Mouse (Mus musculus) right cerebral cortex, postnatal 36 days (tissue): ENCODE results near the gene Adnp.

Source experiments
- DNase-seq, 2 experiments: peaks; one replicate each; pipeline ENCODE4 v3.0.0; 2022; ENCODE audit warnings: low spot score in 2 of 2, mixed read lengths in 1 of 2

Gene Adnp

GRCm38 (mm10) chr2:168206725-168207644 is at the start of gene Adnp:
Adnp (minus strand) TSS chr2:168207112.
- DNase-seq = peak; percentile 91 to 92

GRCm38 (mm10) chr2:168256506-168256905 is 49.6 kb upstream of the Adnp start:
- no peak for DNase-seq

GRCm38 (mm10) chr2:168253822-168254221 is 46.9 kb upstream of the Adnp start:
- DNase-seq = peak; percentile 23 to 38

- DNase-seq = no peak
Measured at GRCm38 (mm10) chr2:168252639-168253292, 45.9 kb upstream of the Adnp start.

GRCm38 (mm10) chr2:168250270-168250669 is 43.4 kb upstream of the Adnp start:
- DNase-seq = peak; percentile 57 to 77

GRCm38 (mm10) chr2:168248856-168249245 is 41.9 kb upstream of the Adnp start:
- DNase-seq = no peak

GRCm38 (mm10) chr2:168248167-168248855 is 41.4 kb upstream of the Adnp start:
- no peak for DNase-seq

- DNase-seq = no peak
Measured at GRCm38 (mm10) chr2:168245571-168245970, 38.7 kb upstream of the Adnp start.

GRCm38 (mm10) chr2:168243278-168243677 is 36.4 kb upstream of the Adnp start:
- DNase-seq = no peak

GRCm38 (mm10) chr2:168242841-168243240 is 35.9 kb upstream of the Adnp start:
- no peak for DNase-seq

- DNase-seq = no peak
Measured at GRCm38 (mm10) chr2:168238335-168238734, 31.4 kb upstream of the Adnp start.

GRCm38 (mm10) chr2:168233286-168233685 is 26.4 kb upstream of the Adnp start:
- DNase-seq = no peak

- no peak for DNase-seq
Measured at GRCm38 (mm10) chr2:168231471-168231829, 24.5 kb upstream of the Adnp start.

GRCm38 (mm10) chr2:168230773-168231470 is 24.0 kb upstream of the Adnp start:
- DNase-seq = peak in 1 of 2 experiments; percentile 16

GRCm38 (mm10) chr2:168230026-168230728 is 23.3 kb upstream of the Adnp start, which contains the start of the genes Gm20716, Dpm1 and Mocs3:
Gm20716 (minus strand) TSS chr2:168230364.
Dpm1 (minus strand) TSS chr2:168230591.
Mocs3 (plus strand) TSS chr2:168230622.
- DNase-seq = peak; percentile 75 to 79

- peak in 1 of 2 experiments; percentile 44 for DNase-seq
Measured at GRCm38 (mm10) chr2:168229116-168230025, 22.5 kb upstream of the Adnp start.

- no peak for DNase-seq
Measured at GRCm38 (mm10) chr2:168223326-168223725, 16.4 kb upstream of the Adnp start.

GRCm38 (mm10) chr2:168213788-168214397 is 7.0 kb upstream of the Adnp start:
- DNase-seq = no peak

- no peak for DNase-seq
Measured at GRCm38 (mm10) chr2:168207883-168208282, 971 bp upstream of the Adnp start.
